Mouse (Mus musculus): ENCODE results near the gene Cfap43. TPM values are rescaled to one million over a fixed set of nuclear protein-coding genes. Genes with fewer than 3 reads are reported as not detected.

The Cfap43 gene
- polyA plus RNA-seq, 1 experiment from 2014 or later, result 0.15 TPM

GRCm38 (mm10) chr19:47914191-47914590, 4.9 kb downstream of the Cfap43 start:
- H3K9ac ChIP-seq, result no peak overlapping the region
- H3K4me3 ChIP-seq, result no peak overlapping the region
- 86% methylated on average over 4 of the region's 4 CpGs for WGBS
- no peak overlapping the region for H3K4me2 ChIP-seq
- H3K27ac ChIP-seq (replicated peaks), result no peak overlapping the region
- peaks cover 18% of the 10 kb centered on the region for H3K36me3 ChIP-seq
- no peaks in the 10 kb centered on the region for H3K27me3 ChIP-seq (replicated peaks)
- ATAC-seq (ENCODE audit: extremely low read depth, insufficient number of reproducible peaks, low FRiP score, low TSS enrichment), result no peak
- peaks cover 79% of the 10 kb centered on the region for H3K4me1 ChIP-seq
- no peaks in the 10 kb centered on the region for H3K9me3 ChIP-seq

- no peak overlapping the region for H3K4me3 ChIP-seq
- peaks cover 18% of the 10 kb centered on the region for H3K36me3 ChIP-seq
- peaks cover 87% of the 10 kb centered on the region for H3K4me1 ChIP-seq
- no peak overlapping the region for H3K4me2 ChIP-seq
- no peak overlapping the region for H3K27ac ChIP-seq (replicated peaks)
- WGBS, result 88% methylated on average over 7 of the region's 7 CpGs
- no peaks in the 10 kb centered on the region for H3K9me3 ChIP-seq
- ATAC-seq (ENCODE audit: extremely low read depth, insufficient number of reproducible peaks, low FRiP score, low TSS enrichment), result no peak
- no peaks in the 10 kb centered on the region for H3K27me3 ChIP-seq (replicated peaks)
- H3K9ac ChIP-seq, result no peak overlapping the region
Measured at GRCm38 (mm10) chr19:47913344-47913743, 5.7 kb downstream of the Cfap43 start.

DNA sequence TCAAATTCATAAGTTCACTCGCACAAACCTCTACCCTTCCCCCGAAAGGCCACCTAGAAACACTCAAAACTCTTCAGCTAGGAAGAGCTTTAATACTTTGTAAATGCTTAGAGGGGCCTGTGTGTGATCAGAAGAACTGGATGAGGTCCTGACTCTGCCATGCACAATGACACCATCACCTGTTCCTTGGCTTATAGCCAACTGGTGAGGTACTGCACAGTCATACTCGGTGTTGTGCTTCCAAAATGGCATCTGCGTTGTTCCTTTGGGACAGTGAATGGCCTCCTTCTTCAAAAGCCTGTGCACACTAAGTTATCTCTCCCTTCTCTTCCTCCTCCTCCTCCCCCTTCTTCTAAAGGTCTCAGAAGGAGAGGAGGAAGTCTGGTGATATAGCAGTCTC, 8.3 kb downstream of the Cfap43 start:
- Histone ChIP-seq H3K36me3 (peaks cover 28% of the 10 kb centered on the region), H3K4me1 (peaks cover 65% of the 10 kb centered on the region), H3K9me3 (no peaks in the 10 kb centered on the region), H3K4me2 (no peak overlapping the region), H3K9ac (0 out of 2 replicates have a peak overlapping the region, but pooled peaks have one; percentile 66), H3K27me3 (replicated peaks) (no peaks in the 10 kb centered on the region), H3K27ac (replicated peaks) (peak overlapping the region; percentile 68; the same call in 1 of the 2 replicates), H3K4me3 (no peak overlapping the region)
- no peak for ATAC-seq (ENCODE audit: extremely low read depth, insufficient number of reproducible peaks, low FRiP score, low TSS enrichment)
- WGBS, result 69% methylated on average over 4 of the region's 4 CpGs

DNA sequence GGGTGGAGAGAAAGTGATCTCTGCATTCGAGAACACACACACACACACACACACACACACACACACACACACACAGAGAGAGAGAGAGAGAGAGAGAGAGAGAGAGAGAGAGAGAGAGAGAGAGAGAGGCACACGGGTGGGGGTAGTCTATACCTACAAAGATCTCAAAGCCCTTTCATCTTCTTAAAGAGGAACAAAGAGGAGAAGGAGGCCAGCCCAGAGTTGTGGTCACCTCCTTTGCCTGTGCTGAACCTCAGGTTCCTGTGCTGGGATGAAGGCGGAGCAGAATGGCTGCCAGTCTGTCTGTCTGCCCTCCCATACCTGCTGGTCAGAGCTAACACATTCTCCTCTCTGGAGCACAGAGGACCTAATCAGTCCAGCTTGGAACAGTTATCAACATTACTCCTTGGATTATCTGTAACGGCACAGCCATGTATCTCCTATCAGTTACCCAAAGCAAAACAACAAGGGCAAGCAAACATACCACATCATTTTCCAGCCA, 8.9 kb downstream of the Cfap43 start:
- Histone ChIP-seq H3K4me1 (peaks cover 65% of the 10 kb centered on the region), H3K4me2 (peak overlapping the region; percentile 63), H3K27me3 (replicated peaks) (no peaks in the 10 kb centered on the region), H3K9ac (peak overlapping the region; percentile 66), H3K36me3 (peaks cover 28% of the 10 kb centered on the region), H3K4me3 (peak overlapping the region; percentile 31), H3K27ac (replicated peaks) (peak overlapping the region; percentile 68), H3K9me3 (no peaks in the 10 kb centered on the region)
- no peak for ATAC-seq (ENCODE audit: extremely low read depth, insufficient number of reproducible peaks, low FRiP score, low TSS enrichment)
- 51% methylated on average over 3 of the region's 4 CpGs for WGBS

- Histone ChIP-seq H3K4me1 (peaks cover 61% of the 10 kb centered on the region), H3K9me3 (no peaks in the 10 kb centered on the region), H3K27ac (replicated peaks) (peak overlapping the region; percentile 68), H3K27me3 (replicated peaks) (no peaks in the 10 kb centered on the region), H3K9ac (peak overlapping the region; percentile 66), H3K36me3 (peaks cover 28% of the 10 kb centered on the region), H3K4me3 (peak overlapping the region; percentile 31), H3K4me2 (peak overlapping the region; percentile 63)
- ATAC-seq (ENCODE audit: extremely low read depth, insufficient number of reproducible peaks, low FRiP score, low TSS enrichment), result 0 out of 2 replicates have a peak, but pooled peaks have one; percentile 26
- WGBS, result 6% methylated on average over 10 of the region's 10 CpGs
Measured at GRCm38 (mm10) chr19:47909387-47910116, 9.5 kb downstream of the Cfap43 start.

DNA sequence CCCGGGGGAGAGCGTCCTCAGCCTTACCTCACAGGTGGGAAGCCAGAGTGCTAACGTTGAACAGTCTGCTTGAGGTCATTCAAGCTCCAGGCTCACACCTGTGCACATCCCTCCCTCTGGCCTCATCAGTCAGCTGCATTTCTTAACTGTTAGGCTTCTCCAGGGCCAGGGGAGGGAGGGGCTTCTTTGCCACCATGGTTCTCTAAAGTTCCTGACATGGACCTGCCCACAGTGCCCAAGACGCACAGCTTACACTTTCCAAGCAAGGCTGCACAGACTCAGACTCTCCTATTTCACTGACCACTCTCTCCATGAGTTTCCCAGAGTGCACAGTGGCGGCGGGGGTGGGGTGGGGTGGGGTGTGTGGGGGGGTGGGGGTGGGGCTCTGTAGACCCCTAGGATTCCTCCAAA, 10.1 kb downstream of the Cfap43 start:
- Histone ChIP-seq H3K36me3 (peaks cover 26% of the 10 kb centered on the region), H3K9ac (peak overlapping the region; percentile 66), H3K4me3 (no peak overlapping the region), H3K4me1 (peaks cover 62% of the 10 kb centered on the region), H3K27me3 (replicated peaks) (no peaks in the 10 kb centered on the region), H3K4me2 (peak overlapping the region; percentile 63), H3K27ac (replicated peaks) (no peak overlapping the region; the same call in 1 of the 2 replicates), H3K9me3 (no peaks in the 10 kb centered on the region)
- 27% methylated on average over 6 of the region's 6 CpGs for WGBS
- ATAC-seq (ENCODE audit: extremely low read depth, insufficient number of reproducible peaks, low FRiP score, low TSS enrichment), result no peak

DNA sequence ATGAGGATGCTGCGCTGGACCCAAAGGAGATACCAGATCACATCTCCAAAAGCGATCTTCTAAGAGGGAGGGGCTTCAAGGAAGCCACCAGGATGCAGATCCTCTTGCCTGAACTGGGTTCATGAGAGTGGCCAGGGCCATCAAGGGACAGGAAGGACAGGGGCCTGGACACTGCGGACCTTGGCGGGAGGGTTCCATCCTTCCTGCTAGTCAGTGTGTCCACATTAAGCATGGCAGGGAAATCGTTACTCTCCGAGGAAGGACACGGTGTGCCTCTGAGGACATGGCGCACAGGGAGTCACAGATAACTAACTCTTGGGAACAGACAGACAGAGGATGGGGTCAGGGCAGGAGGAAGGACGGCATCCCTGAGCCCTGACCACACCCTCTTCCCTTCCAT, 11.5 kb downstream of the Cfap43 start:
- Histone ChIP-seq H3K27me3 (replicated peaks) (no peaks in the 10 kb centered on the region), H3K27ac (replicated peaks) (no peak overlapping the region), H3K4me3 (no peak overlapping the region), H3K9ac (no peak overlapping the region), H3K36me3 (peaks cover 23% of the 10 kb centered on the region), H3K4me2 (no peak overlapping the region), H3K9me3 (no peaks in the 10 kb centered on the region), H3K4me1 (peaks cover 69% of the 10 kb centered on the region)
- WGBS, result 78% methylated on average over 9 of the region's 9 CpGs
- ATAC-seq (ENCODE audit: extremely low read depth, insufficient number of reproducible peaks, low FRiP score, low TSS enrichment), result no peak

GRCm38 (mm10) chr19:47905603-47906002, 13.5 kb downstream of the Cfap43 start:
- Histone ChIP-seq H3K4me2 (no peak overlapping the region), H3K9ac (no peak overlapping the region), H3K4me1 (peaks cover 71% of the 10 kb centered on the region), H3K36me3 (peaks cover 13% of the 10 kb centered on the region), H3K9me3 (no peaks in the 10 kb centered on the region), H3K27me3 (replicated peaks) (no peaks in the 10 kb centered on the region), H3K27ac (replicated peaks) (no peak overlapping the region), H3K4me3 (no peak overlapping the region)
- no peak for ATAC-seq (ENCODE audit: extremely low read depth, insufficient number of reproducible peaks, low FRiP score, low TSS enrichment)
- 70% methylated on average over 5 of the region's 5 CpGs for WGBS

DNA sequence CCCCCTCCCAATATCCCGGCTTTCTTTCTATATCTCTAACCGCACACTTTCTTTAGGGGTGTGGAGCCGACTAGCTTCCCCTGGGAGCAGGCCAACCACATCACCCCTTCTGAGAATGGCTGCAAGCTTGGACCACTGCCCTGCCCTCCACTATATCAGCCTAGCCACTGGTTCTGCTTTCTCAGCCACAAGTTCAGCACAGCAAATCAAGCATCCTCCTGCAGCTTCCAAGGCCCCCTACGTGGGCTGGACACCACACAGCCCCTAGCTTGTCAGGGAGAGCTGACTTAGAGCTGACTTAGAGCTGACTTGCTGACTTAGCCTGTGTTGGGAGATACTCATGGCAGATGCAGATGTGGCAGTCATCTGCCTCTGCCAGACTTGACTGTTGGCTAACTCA, 14.0 kb downstream of the Cfap43 start:
- no peak overlapping the region for H3K4me2 ChIP-seq
- H3K9me3 ChIP-seq, result no peaks in the 10 kb centered on the region
- 0 out of 2 replicates have a peak overlapping the region, but pooled peaks have one; percentile 12 for H3K9ac ChIP-seq
- H3K27ac ChIP-seq (replicated peaks), result no peak overlapping the region; the same call in 1 of the 2 replicates
- ATAC-seq (ENCODE audit: extremely low read depth, insufficient number of reproducible peaks, low FRiP score, low TSS enrichment), result no peak
- H3K27me3 ChIP-seq (replicated peaks), result no peaks in the 10 kb centered on the region
- no peak overlapping the region for H3K4me3 ChIP-seq
- peaks cover 71% of the 10 kb centered on the region for H3K4me1 ChIP-seq
- peaks cover 18% of the 10 kb centered on the region for H3K36me3 ChIP-seq
- WGBS, result 62% methylated on average over 4 of the region's 4 CpGs

DNA sequence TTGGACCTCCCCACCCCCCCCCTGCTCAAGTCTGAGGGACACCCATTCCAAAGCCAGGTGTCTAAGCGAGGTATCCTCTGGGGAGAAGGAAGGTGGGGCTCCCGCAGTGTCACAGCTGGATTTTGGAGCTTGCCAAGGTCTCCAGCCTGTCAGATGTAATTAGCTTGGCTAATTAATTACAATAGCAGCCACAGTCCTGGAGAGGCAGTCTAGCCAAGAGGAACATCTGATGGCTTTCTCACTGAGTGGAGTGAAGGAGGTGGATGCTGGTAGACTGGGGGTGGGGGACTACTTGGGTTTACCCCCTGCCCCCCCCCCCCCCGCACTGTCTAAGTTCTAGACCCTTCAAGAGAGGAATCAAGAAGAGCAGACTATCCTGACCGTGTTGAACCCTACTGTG, 15.4 kb downstream of the Cfap43 start:
- no peak overlapping the region for H3K4me3 ChIP-seq
- H3K27ac ChIP-seq (replicated peaks), result peak overlapping the region; percentile 90
- 0 out of 2 replicates have a peak overlapping the region, but pooled peaks have one; percentile 28 for H3K9ac ChIP-seq
- no peak for ATAC-seq (ENCODE audit: extremely low read depth, insufficient number of reproducible peaks, low FRiP score, low TSS enrichment)
- peaks cover 59% of the 10 kb centered on the region for H3K4me1 ChIP-seq
- whole genome bisulfite sequencing, result 71% methylated on average over 4 of the region's 4 CpGs
- no peak overlapping the region for H3K4me2 ChIP-seq
- peaks cover 30% of the 10 kb centered on the region for H3K36me3 ChIP-seq
- H3K27me3 ChIP-seq (replicated peaks), result no peaks in the 10 kb centered on the region
- H3K9me3 ChIP-seq, result no peaks in the 10 kb centered on the region

GRCm38 (mm10) chr19:47902316-47903201, 16.5 kb downstream of the Cfap43 start:
- Histone ChIP-seq H3K4me1 (peaks cover 53% of the 10 kb centered on the region), H3K9ac (peak overlapping the region; percentile 28), H3K36me3 (peaks cover 37% of the 10 kb centered on the region), H3K27me3 (replicated peaks) (no peaks in the 10 kb centered on the region), H3K27ac (replicated peaks) (peak overlapping the region; percentile 90), H3K4me2 (peak overlapping the region; percentile 51), H3K4me3 (no peak overlapping the region), H3K9me3 (no peaks in the 10 kb centered on the region)
- WGBS, result 53% methylated on average over 13 of the region's 13 CpGs
- ATAC-seq (ENCODE audit: extremely low read depth, insufficient number of reproducible peaks, low FRiP score, low TSS enrichment), result peak; percentile 26; the same call in 1 of the 2 replicates

Data from heart, embryonic 13.5 days (tissue).